Mouse (Mus musculus) B cell, adult 2 months (primary cell): Measurements from ENCODE around the gene Dnm1.
"Not testable (repeated sequence)": the region's sequence is repeated elsewhere in the genome, so short reads cannot be mapped to it uniquely, and the experiment has no call there.

Experiments
- DNase-seq, 2 experiments: peaks; one replicate each; pipeline ENCODE4 v3.0.0; 2022

The Dnm1 gene

GRCm38 (mm10) chr2:32353007-32353542 is at the start of gene Dnm1:
Dnm1 (minus strand) TSS chr2:32353338.
- DNase-seq = peak; percentile 94

- no peak for DNase-seq
Observed at GRCm38 (mm10) chr2:32396695-32397094, 43.6 kb upstream of the Dnm1 start.

- peak; percentile 85 to 88 for DNase-seq
Observed at GRCm38 (mm10) chr2:32395946-32396621, 42.9 kb upstream of the Dnm1 start.

GRCm38 (mm10) chr2:32395484-32395945 is 42.4 kb upstream of the Dnm1 start, which contains the start of gene Ptges2:
Ptges2 (plus strand) TSS chr2:32395896.
- DNase-seq = peak; percentile 94 to 96

- peak; percentile 35 to 53 for DNase-seq
Observed at GRCm38 (mm10) chr2:32394973-32395372, 41.8 kb upstream of the Dnm1 start.

- no peak for DNase-seq
Observed at GRCm38 (mm10) chr2:32392063-32392462, 38.9 kb upstream of the Dnm1 start.

- DNase-seq = no peak
Observed at GRCm38 (mm10) chr2:32390871-32391270, 37.7 kb upstream of the Dnm1 start.

GRCm38 (mm10) chr2:32389157-32389556 is 36.0 kb upstream of the Dnm1 start:
- DNase-seq = no peak

GRCm38 (mm10) chr2:32387706-32388490 is 34.8 kb upstream of the Dnm1 start, which contains the start of gene Lcn2:
Lcn2 (minus strand) TSS chr2:32388252.
- no peak for DNase-seq

GRCm38 (mm10) chr2:32382689-32383088 is 29.6 kb upstream of the Dnm1 start:
- DNase-seq = no peak

- DNase-seq = peak; percentile 97
Observed at GRCm38 (mm10) chr2:32381775-32382223, 28.7 kb upstream of the Dnm1 start, which contains the start of gene 1110008P14Rik. 1110008P14Rik (minus strand) TSS chr2:32381938.

- peak in 1 of 2 experiments; percentile 28 for DNase-seq
Observed at GRCm38 (mm10) chr2:32381141-32381774, 28.1 kb upstream of the Dnm1 start.

GRCm38 (mm10) chr2:32380001-32380500 is 26.9 kb upstream of the Dnm1 start:
- no peak for DNase-seq

- DNase-seq = no peak
Observed at GRCm38 (mm10) chr2:32376963-32377362, 23.8 kb upstream of the Dnm1 start.

- DNase-seq = no peak
Observed at GRCm38 (mm10) chr2:32375317-32375940, 22.3 kb upstream of the Dnm1 start.

GRCm38 (mm10) chr2:32374191-32374590 is 21.1 kb upstream of the Dnm1 start:
- no peak for DNase-seq

- DNase-seq = no peak
Observed at GRCm38 (mm10) chr2:32367315-32367714, 14.2 kb upstream of the Dnm1 start.

GRCm38 (mm10) chr2:32364121-32364520 is 11.0 kb upstream of the Dnm1 start:
- DNase-seq = no peak

GRCm38 (mm10) chr2:32363376-32364106 is 10.4 kb upstream of the Dnm1 start:
- DNase-seq = peak; percentile 31 to 34

- DNase-seq = peak; percentile 93 to 95
Observed at GRCm38 (mm10) chr2:32362817-32363340, 9.7 kb upstream of the Dnm1 start.

GRCm38 (mm10) chr2:32362274-32362673 is 9.1 kb upstream of the Dnm1 start:
- DNase-seq = not testable (repeated sequence)
